Mouse (Mus musculus) myocyte (in vitro differentiated cells): ENCODE measurements around the gene Etfa.

Experiments used
- CEBPB ChIP-seq: IDR thresholded peaks from 2 replicates; pipeline ENCODE4 v1.6.1; 2011; ENCODE audit warnings: mild to moderate bottlenecking, moderate library complexity; ENCODE audit not compliant: poor library complexity, insufficient read depth, severe bottlenecking
- POLR2A ChIP-seq: IDR thresholded peaks from one replicate; pipeline ENCODE4 v1.6.1; 2011; ENCODE audit warnings: low read depth, mild to moderate bottlenecking, control low read depth, moderate library complexity; ENCODE audit not compliant: insufficient read length

- TF ChIP-seq POLR2A (no peak), CEBPB (no peak)
Measured at GRCm38 (mm10) chr9:55468397-55468796, 43.6 kb downstream of the Etfa start.
